40 mouse cellular contexts compared by ENCODE assay signal in the genomic region with DNA sequence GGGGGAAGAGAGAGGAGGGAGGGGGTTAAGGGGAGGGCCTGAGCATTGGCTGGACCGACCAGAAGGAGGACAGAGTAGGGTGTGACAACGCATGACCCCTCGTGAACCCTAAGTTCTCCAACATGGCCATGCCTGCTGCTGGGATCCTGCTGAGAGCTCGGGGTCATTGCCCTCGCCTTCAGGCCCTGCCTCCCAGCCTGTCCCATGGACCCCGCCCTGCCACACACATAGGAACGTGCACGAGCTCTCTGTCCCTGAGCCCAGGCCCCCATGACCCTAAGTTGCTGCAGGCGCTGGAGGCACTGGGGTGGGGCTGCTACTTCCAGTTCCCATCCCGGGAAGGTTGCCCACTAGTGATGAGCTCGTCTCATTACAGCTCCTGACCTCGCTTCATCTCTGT. TPM values are rescaled to one million over a fixed set of nuclear protein-coding genes. Genes with fewer than 3 reads are reported as not detected.
"Had no signal": no experiment of that assay in that cellular context is flagged by ENCODE, and none has a peak within 500 bp of the region (broad histone marks: within the 10 kb centered on the region; RNA-seq: fewer than 3 reads in every experiment).

No protein-coding gene starts in this region.

RNA-seq across cellular contexts. Expression of a gene that starts 48.2 kb away (rescaled TPM):
- total RNA-seq: heart, postnatal 10 days; heart, postnatal 14 days; heart, postnatal 25 days; heart, postnatal 36 days; heart, postnatal 4 days; hematopoietic stem cell, adult 5-6 weeks; hindbrain, postnatal 0 days; layer of hippocampus, adult 18-20 months; layer of hippocampus, adult 2 months; layer of hippocampus, adult 8-10 months; layer of hippocampus, postnatal 10 days; layer of hippocampus, postnatal 14 days; layer of hippocampus, postnatal 25 days; layer of hippocampus, postnatal 36 days; left cerebral cortex, adult 18-20 months; left cerebral cortex, adult 2 months; left cerebral cortex, adult 8-10 months had no signal
- polyA plus RNA-seq: heart, embryonic 13.5 days; heart, embryonic 14.5 days; heart, embryonic 15.5 days; heart, embryonic 16.5 days; heart, postnatal 0 days; hindbrain, embryonic 10.5 days; hindbrain, embryonic 11.5 days; hindbrain, embryonic 12.5 days; hindbrain, embryonic 13.5 days; hindbrain, embryonic 14.5 days; hindbrain, embryonic 15.5 days; hindbrain, embryonic 16.5 days; hindbrain, postnatal 0 days; inflammation-experienced regulatory T-cells, adult 6 months; intestine, embryonic 14.5 days; intestine, embryonic 15.5 days; intestine, embryonic 16.5 days; intestine, postnatal 0 days; kidney, adult 2 months; kidney, embryonic 14.5 days; kidney, embryonic 15.5 days; kidney, embryonic 16.5 days; kidney, postnatal 0 days; large intestine, adult 2 months had no signal

RNA-seq across cellular contexts. Expression of a gene that starts 59.8 kb away (rescaled TPM):
- total RNA-seq: heart, postnatal 10 days; heart, postnatal 14 days; heart, postnatal 25 days; heart, postnatal 36 days; heart, postnatal 4 days; hematopoietic stem cell, adult 5-6 weeks; hindbrain, postnatal 0 days; layer of hippocampus, adult 18-20 months; layer of hippocampus, adult 2 months; layer of hippocampus, adult 8-10 months; layer of hippocampus, postnatal 10 days; layer of hippocampus, postnatal 14 days; layer of hippocampus, postnatal 25 days; layer of hippocampus, postnatal 36 days; left cerebral cortex, adult 18-20 months; left cerebral cortex, adult 2 months; left cerebral cortex, adult 8-10 months had no signal
- polyA plus RNA-seq: heart, embryonic 13.5 days; heart, embryonic 14.5 days; heart, embryonic 15.5 days; heart, embryonic 16.5 days; heart, postnatal 0 days; hindbrain, embryonic 10.5 days; hindbrain, embryonic 11.5 days; hindbrain, embryonic 12.5 days; hindbrain, embryonic 13.5 days; hindbrain, embryonic 14.5 days; hindbrain, embryonic 15.5 days; hindbrain, embryonic 16.5 days; hindbrain, postnatal 0 days; inflammation-experienced regulatory T-cells, adult 6 months; intestine, embryonic 14.5 days; intestine, embryonic 15.5 days; intestine, embryonic 16.5 days; intestine, postnatal 0 days; kidney, adult 2 months; kidney, embryonic 14.5 days; kidney, embryonic 15.5 days; kidney, embryonic 16.5 days; kidney, postnatal 0 days; large intestine, adult 2 months had no signal
